In genomic region chr9:57972141-57972591, GRCm38 (mm10) we compare ENCODE assay signal across 10 mouse cellular contexts. TPM values are rescaled to one million over a fixed set of nuclear protein-coding genes. Genes with fewer than 3 reads are reported as not detected.
DNase-seq lines count a peak whose midpoint lies in the region; ATAC-seq lines count a peak whose summit lies in the region.
"Had no signal": no experiment of that assay in that cellular context is flagged by ENCODE, and none has a peak within 500 bp of the region (broad histone marks: within the 10 kb centered on the region; RNA-seq: fewer than 3 reads in every experiment).

No protein-coding gene starts in this region.

- H3K27ac ChIP-seq in kidney, embryonic 15.5 days = peak overlapping the region; percentile 32; the same call in 1 of the 2 replicates
- no peak overlapping the region for H3K27ac ChIP-seq in kidney, embryonic 16.5 days (ENCODE audit: low read length)
- H3K27ac ChIP-seq in embryonic facial prominence, embryonic 13.5 days = peak overlapping the region; percentile 48; the same call in 1 of the 2 replicates
- H3K27ac ChIP-seq in limb, embryonic 13.5 days = peak overlapping the region; percentile 39; the same call in 1 of the 2 replicates
- H3K27ac ChIP-seq in forebrain, embryonic 12.5 days = no peak overlapping the region

- peak; percentile 61 for DNase-seq in CD4-positive helper T cell, adult 2 months (ENCODE audit: low read depth, low spot score)
- no peak for DNase-seq in adrenal gland, adult (ENCODE audit: inconsistent age in 2 of 2, low spot score in 1 of 2)
- no peak for DNase-seq in neural tube, embryonic 10.5 days (ENCODE audit: extremely low spot score, low spot score)
- DNase-seq: cerebellum, adult 9-11 months; liver had no signal

- ATAC-seq in kidney, embryonic 15.5 days (replicated peaks; ENCODE audit: low FRiP score) = no peak
- no peak for ATAC-seq in kidney, embryonic 16.5 days (ENCODE audit: low FRiP score, low TSS enrichment)
- ATAC-seq in embryonic facial prominence, embryonic 13.5 days (ENCODE audit: insufficient number of reproducible peaks, insufficient read depth, low FRiP score, low TSS enrichment, low read depth) = no peak
- ATAC-seq in limb, embryonic 13.5 days (ENCODE audit: low FRiP score, low read depth) = no peak
- no peak for ATAC-seq in forebrain, embryonic 12.5 days (ENCODE audit: low FRiP score)

- no peak overlapping the region for H3K9ac ChIP-seq in kidney, embryonic 15.5 days
- no peak overlapping the region for H3K9ac ChIP-seq in kidney, embryonic 16.5 days (replicated peaks; ENCODE audit: low read length)
- no peak overlapping the region for H3K9ac ChIP-seq in embryonic facial prominence, embryonic 13.5 days
- H3K9ac ChIP-seq in limb, embryonic 13.5 days = no peak overlapping the region
- H3K9ac ChIP-seq in forebrain, embryonic 12.5 days = no peak overlapping the region

- H3K36me3 ChIP-seq in kidney, embryonic 15.5 days = no peaks in the 10 kb centered on the region
- H3K36me3 ChIP-seq in kidney, embryonic 16.5 days (ENCODE audit: insufficient read depth, low read length) = no peaks in the 10 kb centered on the region
- no peaks in the 10 kb centered on the region for H3K36me3 ChIP-seq in embryonic facial prominence, embryonic 13.5 days
- no peaks in the 10 kb centered on the region for H3K36me3 ChIP-seq in limb, embryonic 13.5 days
- no peaks in the 10 kb centered on the region for H3K36me3 ChIP-seq in forebrain, embryonic 12.5 days (replicated peaks)

- no peak overlapping the region for H3K4me2 ChIP-seq in kidney, embryonic 15.5 days
- no peak overlapping the region for H3K4me2 ChIP-seq in kidney, embryonic 16.5 days (replicated peaks; ENCODE audit: low read depth, low read length)
- H3K4me2 ChIP-seq in embryonic facial prominence, embryonic 13.5 days = no peak overlapping the region
- H3K4me2 ChIP-seq in limb, embryonic 13.5 days (replicated peaks) = peak overlapping the region; percentile 10
- no peak overlapping the region for H3K4me2 ChIP-seq in forebrain, embryonic 12.5 days

- peaks cover 24% of the 10 kb centered on the region for H3K4me1 ChIP-seq in kidney, embryonic 15.5 days
- H3K4me1 ChIP-seq in kidney, embryonic 16.5 days (ENCODE audit: insufficient read depth, low read length) = peaks cover 8% of the 10 kb centered on the region; the same call in 1 of the 2 replicates
- peaks cover 24% of the 10 kb centered on the region for H3K4me1 ChIP-seq in embryonic facial prominence, embryonic 13.5 days
- peaks cover 36% of the 10 kb centered on the region for H3K4me1 ChIP-seq in limb, embryonic 13.5 days
- H3K4me1 ChIP-seq in forebrain, embryonic 12.5 days = no peaks in the 10 kb centered on the region

- no peaks in the 10 kb centered on the region for H3K9me3 ChIP-seq in kidney, embryonic 15.5 days (replicated peaks)
- 0 out of 2 replicates have a peak, but pooled peaks cover 2% of the 10 kb centered on the region for H3K9me3 ChIP-seq in kidney, embryonic 16.5 days (ENCODE audit: low read length)
- no peaks in the 10 kb centered on the region for H3K9me3 ChIP-seq in embryonic facial prominence, embryonic 13.5 days
- no peaks in the 10 kb centered on the region for H3K9me3 ChIP-seq in limb, embryonic 13.5 days
- H3K9me3 ChIP-seq in forebrain, embryonic 12.5 days = no peaks in the 10 kb centered on the region

- no peak overlapping the region for H3K4me3 ChIP-seq in kidney, embryonic 15.5 days (replicated peaks)
- H3K4me3 ChIP-seq in kidney, embryonic 16.5 days (ENCODE audit: low read length) = no peak overlapping the region
- no peak overlapping the region for H3K4me3 ChIP-seq in embryonic facial prominence, embryonic 13.5 days
- no peak overlapping the region for H3K4me3 ChIP-seq in limb, embryonic 13.5 days
- H3K4me3 ChIP-seq in forebrain, embryonic 12.5 days (replicated peaks) = no peak overlapping the region

- H3K27me3 ChIP-seq in kidney, embryonic 15.5 days = no peaks in the 10 kb centered on the region
- H3K27me3 ChIP-seq in kidney, embryonic 16.5 days (ENCODE audit: insufficient read depth, low read length) = no peaks in the 10 kb centered on the region
- no peaks in the 10 kb centered on the region for H3K27me3 ChIP-seq in embryonic facial prominence, embryonic 13.5 days
- no peaks in the 10 kb centered on the region for H3K27me3 ChIP-seq in limb, embryonic 13.5 days
- no peaks in the 10 kb centered on the region for H3K27me3 ChIP-seq in forebrain, embryonic 12.5 days

- 54% methylated on average over 9 of the region's 9 CpGs for WGBS in kidney, embryonic 15.5 days
- WGBS in kidney, embryonic 16.5 days = 48% methylated on average over 9 of the region's 9 CpGs
- WGBS in embryonic facial prominence, embryonic 13.5 days = 55% methylated on average over 9 of the region's 9 CpGs
- 48% methylated on average over 9 of the region's 9 CpGs for WGBS in limb, embryonic 13.5 days
- WGBS in forebrain, embryonic 12.5 days = 73% methylated on average over 9 of the region's 9 CpGs

RNA-seq across cellular contexts. Expression of gene Sema7a, which starts 32.3 kb away (rescaled TPM):
- 0.39 and 0.45 TPM in 2 replicates for polyA plus RNA-seq in kidney, embryonic 15.5 days (2015; fragmentation: Nextera tagmentation; extraction: Ambion mirVana)
- 0.32 and 0.56 TPM in 2 replicates for polyA plus RNA-seq in kidney, embryonic 16.5 days (2015; fragmentation: Nextera tagmentation; extraction: Ambion mirVana)
- polyA plus RNA-seq in embryonic facial prominence, embryonic 13.5 days (2015; fragmentation: Nextera tagmentation; extraction: Ambion mirVana) = 0.55 and 1.0 TPM in 2 replicates
- polyA plus RNA-seq in limb, embryonic 13.5 days (2015; fragmentation: Nextera tagmentation; extraction: Ambion mirVana) = 0.27 and 0.97 TPM in 2 replicates
- polyA plus RNA-seq in forebrain, embryonic 12.5 days (2016; fragmentation: Nextera tagmentation; extraction: Ambion mirVana) = 0.43 and 1.4 TPM in 2 replicates

RNA-seq across cellular contexts. Expression of gene Cyp11a1, which starts 34.0 kb away (rescaled TPM):
- 15.7 and 46.0 TPM in 2 replicates for polyA plus RNA-seq in kidney, embryonic 15.5 days (2015; fragmentation: Nextera tagmentation; extraction: Ambion mirVana)
- 25.0 and 45.7 TPM in 2 replicates for polyA plus RNA-seq in kidney, embryonic 16.5 days (2015; fragmentation: Nextera tagmentation; extraction: Ambion mirVana)
- polyA plus RNA-seq in embryonic facial prominence, embryonic 13.5 days (2015; fragmentation: Nextera tagmentation; extraction: Ambion mirVana) = 0.77 and 1.0 TPM in 2 replicates
- 0.68 and 0.81 TPM in 2 replicates for polyA plus RNA-seq in limb, embryonic 13.5 days (2015; fragmentation: Nextera tagmentation; extraction: Ambion mirVana)
- polyA plus RNA-seq in forebrain, embryonic 12.5 days (2016; fragmentation: Nextera tagmentation; extraction: Ambion mirVana) = 0.19 and 0.45 TPM in 2 replicates

Comparison
In these comparisons a context has a peak if more than half of its experiments do, and no peak if none do; other contexts are left out.
1. H3K27ac ChIP-seq: peak in kidney, embryonic 15.5 days (single experiment), embryonic facial prominence, embryonic 13.5 days (single experiment) and limb, embryonic 13.5 days (single experiment); none in kidney, embryonic 16.5 days (single experiment) and forebrain, embryonic 12.5 days (single experiment).